Mouse (Mus musculus) CH12.LX (cell line): ENCODE measurements at regions not wholly inside any gene's neighbourhood (a gene's known extent, or its start where the extent isn't known, plus 50 kb on each side); places are given as distances from the start of the nearest gene placed in this dataset.

Experiments used
- CTCF ChIP-seq, 2 experiments: IDR thresholded peaks in 1 of 2; conservative IDR thresholded peaks in 1 of 2; 2 replicates each; pipeline ENCODE4 v1.5.1; 2011 to 2012; ENCODE audit warnings: low read depth in 2 of 2, low read length in 2 of 2, improper control_type of control experiment in 1 of 2, inconsistent platforms in 1 of 2, mild to moderate bottlenecking in 1 of 2, moderate library complexity in 1 of 2
- EP300 ChIP-seq: IDR thresholded peaks from 2 replicates; pipeline ENCODE4 v1.6.1; 2011; ENCODE audit warnings: low read length, improper control_type of control experiment
- ZNF384 ChIP-seq: IDR thresholded peaks from 2 replicates; pipeline ENCODE4 v1.6.1; 2012; ENCODE audit warnings: low read depth, low read length, improper control_type of control experiment, inconsistent platforms

DNA sequence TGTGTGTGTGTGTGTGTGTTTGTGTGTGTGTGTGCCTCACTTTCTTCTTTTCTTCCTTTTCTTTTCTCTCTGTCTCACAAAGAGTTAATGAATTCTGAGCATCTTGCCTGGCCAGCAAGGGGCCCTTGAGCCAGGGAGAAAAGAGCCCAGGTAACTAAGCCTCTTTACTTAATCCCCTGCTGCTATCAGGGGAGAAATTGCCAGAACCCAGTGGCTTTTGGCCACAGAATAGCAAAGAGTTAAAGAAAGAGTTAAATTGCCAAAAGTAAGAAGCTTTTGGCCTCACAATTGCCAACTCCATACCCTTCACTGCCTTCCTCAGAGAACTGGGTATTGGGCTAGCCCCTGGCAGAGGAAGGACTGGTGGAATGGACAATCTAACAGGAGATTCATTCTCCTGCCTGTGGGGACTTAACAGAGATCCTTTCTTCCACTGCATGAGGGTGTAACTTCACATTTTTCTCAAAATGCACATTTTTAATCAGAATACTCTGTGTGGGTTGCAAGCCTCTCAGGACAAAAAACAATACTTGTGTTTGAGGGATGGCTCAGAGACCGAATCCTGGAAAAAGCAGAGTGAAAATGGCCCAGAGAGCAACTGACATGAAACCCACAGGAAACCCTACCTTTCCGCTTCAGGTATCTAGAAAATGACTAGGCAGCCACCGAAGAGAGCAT is 431.0 kb upstream of the Gm10131 start:
- TF ChIP-seq EP300 (no peak), CTCF (conservative IDR thresholded peaks at IDR 0.05 in 1 of 2, IDR thresholded peaks at IDR 0.05 in 1 of 2; ENCODE audit: low read depth in 2 of 2, low read length in 2 of 2) (no peak), ZNF384 (no peak)
